Mouse (Mus musculus): ENCODE measurements around the gene Pfkfb3.

The Pfkfb3 gene

GRCm38 (mm10) chr2:11438231-11438954 lies 115.5 kb downstream of the Pfkfb3 start:
- in situ Hi-C loops (cut with MboI, MseI): no loop called here

DNA sequence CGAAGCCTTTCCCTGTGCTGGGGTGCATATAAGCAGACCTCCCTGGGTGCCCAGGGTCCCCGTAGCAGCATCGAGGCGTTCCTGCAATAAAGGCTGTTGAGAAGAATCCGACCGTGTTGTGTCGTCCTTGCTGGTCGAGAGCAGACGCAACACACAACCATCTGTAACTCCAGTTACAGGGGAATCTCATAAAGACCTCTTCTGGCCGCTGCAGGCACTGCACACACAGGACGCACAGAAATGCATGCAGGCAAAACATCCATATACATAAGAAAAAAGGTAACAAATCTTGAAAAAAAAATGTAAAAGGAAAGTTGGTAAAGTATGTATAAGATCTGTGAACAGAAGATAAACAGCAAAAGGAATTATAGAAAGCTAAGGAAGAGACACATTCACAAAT lies 117.5 kb downstream of the Pfkfb3 start:
- in situ Hi-C loops (cut with MboI, MseI): no loop called here

- in situ Hi-C loops (cut with MboI, MseI): no loop called here
These were observed 120.5 kb downstream of the Pfkfb3 start for GRCm38 (mm10) chr2:11433353-11433752.

DNA sequence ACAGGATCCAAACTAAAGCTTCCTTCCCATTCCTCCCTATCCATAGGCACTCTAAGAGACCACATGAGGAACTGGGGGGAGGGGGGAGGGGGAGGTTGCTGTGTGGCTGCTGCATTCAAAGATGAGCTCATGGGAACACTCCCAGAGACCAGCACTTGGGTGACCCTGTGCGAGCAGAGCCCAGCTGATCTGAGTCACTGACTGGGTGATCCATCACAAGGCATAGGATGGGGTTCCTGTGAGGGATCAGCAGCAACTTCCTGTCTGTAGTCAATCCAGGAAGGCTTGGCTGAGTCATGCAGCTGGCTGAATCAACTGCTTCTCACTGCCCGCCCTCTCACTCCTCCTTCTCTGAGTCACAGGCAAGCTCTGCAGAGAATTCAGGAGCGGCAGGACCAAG lies 124.3 kb downstream of the Pfkfb3 start:
- in situ Hi-C loops (cut with MboI, MseI): no loop called here

- in situ Hi-C loops (cut with MboI, MseI): no loop called here
These were observed 125.3 kb downstream of the Pfkfb3 start for GRCm38 (mm10) chr2:11428621-11429020.

DNA sequence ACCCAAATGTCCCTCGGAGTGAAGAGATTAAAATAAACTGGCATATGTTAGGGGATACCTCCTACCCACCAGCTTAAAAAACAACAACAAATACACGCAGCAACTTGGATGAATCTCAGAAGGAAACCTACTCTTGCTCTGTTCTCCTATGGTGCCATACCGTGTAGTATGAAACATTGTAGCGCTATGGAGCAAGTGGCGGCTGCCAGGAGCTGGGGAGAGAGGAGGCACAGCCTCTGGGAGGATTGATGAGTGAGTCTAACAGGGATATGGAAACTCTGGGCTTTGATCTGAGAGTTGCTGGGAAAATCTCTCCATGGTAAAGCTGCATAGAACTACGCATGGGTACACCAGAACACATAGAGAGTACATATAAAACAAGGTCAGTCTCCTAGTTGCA lies 126.3 kb downstream of the Pfkfb3 start:
- in situ Hi-C loops (cut with MboI, MseI): no loop called here

GRCm38 (mm10) chr2:11426379-11426778 lies 127.5 kb downstream of the Pfkfb3 start:
- in situ Hi-C loops (cut with MboI, MseI): no loop called here

- in situ Hi-C loops (cut with MboI, MseI): no loop called here
These were observed 128.3 kb downstream of the Pfkfb3 start for GRCm38 (mm10) chr2:11425421-11426131.

DNA sequence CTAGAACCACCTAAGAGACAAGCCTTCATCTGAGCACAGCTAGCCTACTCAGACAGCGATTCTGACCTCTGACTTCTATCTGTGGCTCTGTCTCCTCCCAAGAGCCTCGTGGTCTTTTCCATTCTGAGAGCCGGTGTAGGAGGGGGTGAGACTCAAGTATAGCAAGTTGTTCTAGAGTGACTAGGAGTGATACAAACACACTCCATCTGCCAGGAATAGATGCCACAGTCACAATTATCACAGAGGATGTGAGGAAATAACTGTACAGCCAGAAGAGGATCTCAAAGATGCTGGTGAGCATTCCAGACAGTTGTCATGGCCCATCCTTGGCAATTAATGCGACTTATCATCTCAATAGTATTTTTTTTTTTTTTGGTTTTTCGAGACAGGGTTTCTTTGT lies 129.6 kb downstream of the Pfkfb3 start:
- in situ Hi-C loops (cut with MboI, MseI): loop anchor here (5.0 kb wide), 1 partner anchor 57 kb away; no protein-coding TSS in a partner anchor

DNA sequence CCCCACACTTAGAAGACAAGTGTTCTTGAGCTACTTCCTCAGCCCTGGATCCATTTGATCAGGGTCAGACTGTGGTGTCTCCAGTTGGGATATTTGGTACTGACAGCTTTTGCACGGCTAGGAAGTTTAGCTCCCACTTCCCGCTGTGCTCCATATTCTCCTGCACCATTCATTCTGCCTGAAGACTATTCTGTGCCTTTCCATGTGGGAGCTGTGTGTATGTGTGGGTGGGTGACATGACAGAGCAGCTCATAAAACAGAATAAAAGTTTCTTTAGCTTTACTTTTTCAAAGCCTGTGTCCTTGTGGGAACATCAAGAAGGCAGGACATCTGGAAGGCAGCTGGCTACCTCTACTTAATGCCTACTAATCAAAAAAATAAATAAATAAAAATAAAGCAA lies 130.5 kb downstream of the Pfkfb3 start:
- in situ Hi-C loops (cut with MboI, MseI): loop anchor here (5.0 kb wide), 1 partner anchor 56 kb away; no protein-coding TSS in a partner anchor

DNA sequence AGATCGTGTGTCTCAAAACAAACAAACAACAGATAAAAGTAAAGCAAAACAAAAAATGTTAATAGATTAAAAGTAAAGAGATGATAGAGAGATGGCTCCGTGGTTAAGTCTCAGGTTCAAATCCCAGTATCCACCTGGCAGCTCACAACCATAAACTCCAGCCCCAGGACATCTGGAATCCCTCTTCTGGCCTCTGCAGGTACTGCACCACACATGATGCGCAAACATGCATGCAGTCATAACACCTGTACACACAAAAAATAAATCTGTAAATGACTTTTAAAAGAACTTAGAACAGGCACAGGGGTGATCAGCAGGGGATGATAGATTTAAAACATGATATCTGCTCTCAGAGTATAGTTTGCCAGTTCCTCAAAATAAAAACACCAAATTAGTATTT lies 131.5 kb downstream of the Pfkfb3 start:
- in situ Hi-C loops (cut with MboI, MseI): loop anchor here (5.0 kb wide), 1 partner anchor 55 kb away; no protein-coding TSS in a partner anchor

Data from T-helper 1 cell (primary cell).